Mouse (Mus musculus) ES-E14 (cell line): ENCODE results near the gene Myo10.

ENCODE experiments used
- CHD2 ChIP-seq: IDR thresholded peaks from 2 replicates; pipeline ENCODE4 v1.6.1; 2014; ENCODE audit warnings: mild to moderate bottlenecking, low read depth, low read length, inconsistent platforms
- HCFC1 ChIP-seq: IDR thresholded peaks from 2 replicates; pipeline ENCODE4 v1.6.1; 2012; ENCODE audit warnings: low read length, inconsistent platforms, borderline replicate concordance; ENCODE audit not compliant: insufficient read depth
- MAFK ChIP-seq: IDR thresholded peaks from 2 replicates; pipeline ENCODE4 v1.6.1; 2014; ENCODE audit warnings: mild to moderate bottlenecking, low read depth, low read length, inconsistent platforms; ENCODE audit not compliant: insufficient read depth
- ZC3H11A ChIP-seq: IDR thresholded peaks from 2 replicates; pipeline ENCODE4 v1.6.1; 2012; ENCODE audit warnings: low read depth, mild to moderate bottlenecking, inconsistent platforms, low read length, borderline replicate concordance
- ZNF384 ChIP-seq: IDR thresholded peaks from 2 replicates; pipeline ENCODE4 v1.6.1; 2012; ENCODE audit warnings: low read depth, low read length, inconsistent platforms

GRCm38 (mm10) chr15:25690746-25691105 is 68.4 kb downstream of the Myo10 start:
- TF ChIP-seq ZNF384 (no peak), HCFC1 (no peak), CHD2 (no peak), MAFK (no peak), ZC3H11A (no peak)
